Mouse (Mus musculus): ENCODE data around the gene 2410015M20Rik.

DNA sequence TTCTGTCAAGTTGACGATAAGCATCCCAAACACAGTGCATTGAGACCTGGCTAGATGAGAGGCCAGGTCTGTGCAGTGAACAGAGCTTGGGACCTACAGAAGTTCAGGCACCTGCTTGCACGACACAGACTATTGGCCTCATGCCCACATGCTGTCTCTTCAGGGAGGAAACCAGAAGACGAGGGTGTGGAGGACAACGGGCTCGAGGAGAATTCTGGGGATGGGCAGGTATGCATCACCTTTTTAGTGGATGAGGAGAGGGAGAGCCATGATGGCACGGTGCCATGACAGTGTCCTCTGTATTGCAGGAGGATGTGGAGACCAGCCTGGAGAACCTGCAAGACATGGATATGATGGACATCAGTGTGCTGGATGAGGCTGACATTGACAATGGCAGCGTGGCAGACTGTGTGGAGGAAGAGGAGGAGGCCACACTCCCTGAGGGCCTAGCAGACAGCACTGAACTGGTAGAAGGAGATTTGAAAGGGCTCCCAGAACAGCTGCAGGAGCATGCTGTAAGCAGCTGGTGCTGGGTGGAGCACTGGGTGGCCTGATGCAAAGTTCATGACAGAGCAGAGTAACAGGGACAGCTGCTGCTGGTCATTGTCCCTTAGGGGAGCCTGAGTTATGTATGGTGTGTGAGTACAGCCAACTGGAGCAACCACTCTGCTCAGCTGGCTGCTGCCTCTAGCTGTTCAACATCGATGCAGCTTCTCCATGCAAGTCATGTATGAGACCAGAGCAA lies 15.9 kb downstream of the 2410015M20Rik start:
- TF ChIP-seq EP300 (IDR thresholded peaks at IDR 0.05; ENCODE audit: low read depth) (no peak), CTCF (IDR thresholded peaks at IDR 0.05; ENCODE audit: low read depth) (no peak)
